Mouse (Mus musculus) liver, postnatal 0 days (tissue): ENCODE measurements around the gene Capn7. TPM values are rescaled to one million over a fixed set of nuclear protein-coding genes. Genes with fewer than 3 reads are reported as not detected.

Source experiments
- ATAC-seq: fragments of 200-750 bp; cut with Nextera tagmentation; 2 replicates; pipeline ENCODE4 v1.8.0; 2017; ENCODE audit warnings: mild to moderate bottlenecking, moderate library complexity
- DNase-seq: peaks from one replicate; pipeline ENCODE4 v3.0.0-alpha.2; 2016
- H3K27ac ChIP-seq: fragments of 300-500 bp; sonication (generic); 2 replicates; pipeline ENCODE4 v1.5.1; 2014; ENCODE audit warnings: antibody characterized with exemption, moderate library complexity, mild to moderate bottlenecking, low read depth
- H3K27me3 ChIP-seq: fragments of 300-500 bp; sonication (generic); 2 replicates; pipeline ENCODE4 v1.6.1; 2014; ENCODE audit warnings: low read length, control low read depth, mixed read lengths; ENCODE audit not compliant: insufficient read depth
- H3K36me3 ChIP-seq: fragments of 300-500 bp; sonication (generic); replicated peaks from 2 replicates; pipeline ENCODE4 v1.6.1; 2014; ENCODE audit warnings: mild to moderate bottlenecking, control low read depth, low read length, moderate library complexity, mixed read lengths; ENCODE audit not compliant: insufficient read depth
- H3K4me1 ChIP-seq: fragments of 300-500 bp; sonication (generic); 2 replicates; pipeline ENCODE4 v1.6.1; 2014; ENCODE audit warnings: antibody characterized with exemption, mild to moderate bottlenecking, control low read depth; ENCODE audit not compliant: insufficient read depth
- H3K4me2 ChIP-seq: fragments of 300-500 bp; sonication (generic); 2 replicates; pipeline ENCODE4 v1.6.1; 2014; ENCODE audit warnings: low read depth, mild to moderate bottlenecking, low read length, moderate library complexity, mixed read lengths
- H3K4me3 ChIP-seq: fragments of 300-500 bp; sonication (generic); 2 replicates; pipeline ENCODE4 v1.5.1; 2014; ENCODE audit warnings: low read depth, low read length
- H3K9ac ChIP-seq: fragments of 300-500 bp; sonication (generic); replicated peaks from 2 replicates; pipeline ENCODE4 v1.6.1; 2014; ENCODE audit warnings: mild to moderate bottlenecking, moderate library complexity
- H3K9me3 ChIP-seq: fragments of 300-500 bp; sonication (generic); 2 replicates; pipeline ENCODE4 v1.6.1; 2016; ENCODE audit warnings: mild to moderate bottlenecking, control low read depth, low read length, mixed read lengths
- CTCF ChIP-seq: sonication (generic); IDR thresholded peaks from 2 replicates; pipeline ENCODE4 v1.5.1; 2016; ENCODE audit warnings: antibody characterized with exemption, low read depth
- EP300 ChIP-seq: IDR thresholded peaks from 2 replicates; pipeline ENCODE4 v1.6.1; 2016; ENCODE audit warnings: antibody characterized with exemption, low read depth, mild to moderate bottlenecking
- WGBS: fragments of 180-500 bp; shearing (Covaris S2); extraction: QIAGEN DNeasy Blood & Tissue Kit; methylation state at CpG from one replicate; pipeline ENCODE4 v1.1.7; 2014; ENCODE audit not compliant: insufficient replicate concordance; 5-methylcytosine and 5-hydroxymethylcytosine counted together
- polyA plus RNA-seq: library from polyadenylated mRNA; unstranded; fragments of >200 nt; fragmentation: Nextera tagmentation; extraction: Ambion mirVana; gene quantifications from 2 replicates; pipeline ENCODE4 v1.2.1, GENCODE M21; 2015

The Capn7 gene
- polyA plus RNA-seq, 1 experiment from 2014 or later = 12.4 TPM

DNA sequence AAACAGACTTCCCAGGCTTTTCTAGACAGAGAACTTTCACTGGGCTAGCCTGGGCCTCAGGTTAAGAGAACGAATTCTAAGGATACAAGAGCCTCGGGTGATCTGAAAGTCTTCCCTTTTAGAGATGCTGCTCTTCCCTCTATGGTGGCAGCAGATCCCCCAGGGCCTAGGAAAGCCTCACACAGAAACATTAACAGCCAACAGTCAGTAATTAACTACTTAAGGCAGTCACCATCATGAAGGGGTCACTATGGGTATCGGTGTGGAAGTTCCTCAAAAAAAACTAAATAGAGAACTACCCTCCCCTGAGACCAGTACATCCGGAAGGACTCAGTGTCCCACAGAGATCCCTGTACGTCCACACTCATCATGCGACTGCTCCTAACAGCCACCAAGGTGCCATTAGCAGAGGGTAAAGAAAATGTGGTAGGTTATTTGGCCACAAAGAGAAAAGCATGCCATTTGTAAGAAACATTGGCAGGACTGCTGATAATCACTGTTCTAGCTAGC, 65.5 kb downstream of the Capn7 start:
- TF ChIP-seq EP300 = no peak
- no peak for TF ChIP-seq CTCF
- no peak overlapping the region for H3K9ac ChIP-seq
- H3K27me3 ChIP-seq = no peaks in the 10 kb centered on the region
- H3K36me3 ChIP-seq = peaks cover 22% of the 10 kb centered on the region
- H3K4me3 ChIP-seq = no peak overlapping the region
- H3K9me3 ChIP-seq = no peaks in the 10 kb centered on the region
- WGBS = 55% methylated on average over 6 of the region's 6 CpGs
- peaks cover 57% of the 10 kb centered on the region for H3K4me1 ChIP-seq
- no peak overlapping the region for H3K4me2 ChIP-seq
- peak overlapping the region; percentile 46 for H3K27ac ChIP-seq
- ATAC-seq = peak; percentile 26; the same call in 1 of the 2 replicates
- DNase-seq = no peak

DNA sequence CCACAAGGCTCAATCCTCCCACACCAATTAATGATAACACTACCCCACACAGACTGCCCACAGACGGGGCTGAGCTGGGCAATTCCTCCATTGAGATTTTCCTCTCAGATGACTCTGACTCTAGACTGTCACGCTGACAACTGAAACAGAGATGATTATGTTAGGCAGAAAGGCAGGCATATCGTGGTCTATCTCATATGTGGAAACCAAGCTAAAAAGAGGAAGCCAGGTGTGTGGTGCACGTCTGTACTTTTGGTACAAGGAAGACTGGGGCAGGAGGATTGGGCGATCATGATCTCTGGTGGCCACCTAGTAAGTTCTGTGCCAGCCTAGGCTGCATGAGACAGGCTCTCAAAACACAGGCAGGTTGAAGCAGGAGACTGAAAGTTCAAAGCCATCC, 66.3 kb downstream of the Capn7 start:
- DNase-seq (no peak), ATAC-seq (no peak)
- H3K4me1 ChIP-seq = peaks cover 58% of the 10 kb centered on the region
- H3K4me2 ChIP-seq = no peak overlapping the region
- no peak overlapping the region for H3K4me3 ChIP-seq
- peak overlapping the region; percentile 46 for H3K27ac ChIP-seq
- peaks cover 26% of the 10 kb centered on the region for H3K36me3 ChIP-seq
- H3K9ac ChIP-seq = no peak overlapping the region
- 41% methylated on average over 5 of the region's 5 CpGs for WGBS
- TF ChIP-seq EP300 (no peak), CTCF (no peak)
- no peaks in the 10 kb centered on the region for H3K27me3 ChIP-seq
- H3K9me3 ChIP-seq = no peaks in the 10 kb centered on the region

DNA sequence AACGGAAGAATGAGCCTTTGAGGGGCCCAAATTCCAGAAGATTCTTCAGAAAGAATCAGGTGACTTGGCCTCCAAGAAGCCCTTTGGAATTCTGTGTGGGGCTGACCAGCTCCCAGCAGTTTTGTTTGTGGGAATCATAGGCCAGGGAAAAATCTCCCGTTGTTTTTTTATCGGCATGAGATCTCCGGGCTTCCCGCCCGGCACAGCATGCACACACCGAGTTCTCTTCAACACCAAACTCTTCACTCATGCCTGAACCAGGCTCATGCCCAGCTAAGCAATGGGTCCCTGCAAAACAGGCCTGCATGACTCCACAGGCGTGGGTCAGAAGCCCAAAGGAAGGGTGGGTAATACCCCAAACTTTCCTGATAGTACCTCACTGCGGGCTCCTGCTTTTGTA, 67.1 kb downstream of the Capn7 start:
- ATAC-seq = no peak

DNA sequence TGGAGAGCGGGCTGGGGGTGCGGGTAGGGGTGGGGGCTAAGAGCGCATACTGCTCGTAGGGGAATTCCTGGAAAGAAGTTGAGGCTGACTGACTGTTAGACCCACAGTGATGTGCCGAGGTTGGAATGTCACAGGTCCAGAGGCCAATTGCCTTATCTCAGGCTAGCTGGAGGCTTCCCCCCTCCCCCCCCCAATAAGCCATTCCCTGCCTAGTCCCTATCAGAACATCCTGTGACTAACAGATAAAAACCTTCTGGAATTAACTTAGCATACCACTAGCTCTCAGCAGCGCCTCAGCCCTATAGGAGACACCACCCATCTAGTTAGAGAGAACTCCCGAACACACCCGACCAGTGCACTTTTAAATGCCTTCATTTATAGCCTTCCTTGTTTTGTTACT, 67.6 kb downstream of the Capn7 start:
- no peak overlapping the region for H3K4me3 ChIP-seq
- H3K27ac ChIP-seq = peak overlapping the region; percentile 57

More for the DNA sequence above, 67.1 kb downstream of the Capn7 start:
- peaks cover 64% of the 10 kb centered on the region for H3K4me1 ChIP-seq
- no peak for TF ChIP-seq CTCF
- TF ChIP-seq EP300 = no peak
- peak overlapping the region; percentile 40 for H3K4me2 ChIP-seq
- 67% methylated on average over 9 of the region's 9 CpGs for WGBS
- H3K36me3 ChIP-seq = peaks cover 24% of the 10 kb centered on the region
- H3K9me3 ChIP-seq = no peaks in the 10 kb centered on the region
- H3K27me3 ChIP-seq = no peaks in the 10 kb centered on the region
- no peak overlapping the region for H3K9ac ChIP-seq
- H3K27ac ChIP-seq = peak overlapping the region; percentile 57
- no peak overlapping the region for H3K4me3 ChIP-seq
- no peak for DNase-seq

DNA sequence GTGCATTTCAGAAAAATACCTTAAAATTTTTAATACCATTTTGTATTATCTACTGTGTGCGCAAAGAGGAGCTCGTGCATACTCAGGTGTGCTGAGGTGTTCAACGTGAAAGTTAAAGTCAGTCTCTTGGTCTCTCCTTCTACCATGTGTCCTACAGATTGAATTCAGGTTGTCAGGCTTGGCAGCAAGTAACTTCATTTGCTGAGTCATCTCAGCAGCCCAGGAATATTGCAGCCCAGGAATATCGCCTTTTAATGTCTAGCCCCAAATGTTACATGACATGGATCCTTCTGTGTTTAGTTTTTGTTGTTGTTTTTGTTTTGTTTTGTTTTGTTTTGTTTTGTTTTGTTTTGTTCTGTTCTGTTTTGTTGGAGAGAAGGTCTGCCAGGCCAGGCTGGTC, 68.2 kb downstream of the Capn7 start:
- WGBS = 78% methylated on average over 4 of the region's 4 CpGs
- no peak overlapping the region; the same call in 1 of the 2 replicates for H3K27ac ChIP-seq

More for the DNA sequence above, 67.6 kb downstream of the Capn7 start:
- peaks cover 23% of the 10 kb centered on the region for H3K36me3 ChIP-seq
- TF ChIP-seq CTCF (no peak), EP300 (peak; percentile 77)
- 33% methylated on average over 8 of the region's 8 CpGs for WGBS
- peaks cover 68% of the 10 kb centered on the region for H3K4me1 ChIP-seq
- ATAC-seq = peak; percentile 60
- H3K9me3 ChIP-seq = no peaks in the 10 kb centered on the region
- DNase-seq = peak; percentile 50
- H3K9ac ChIP-seq = no peak overlapping the region
- no peaks in the 10 kb centered on the region for H3K27me3 ChIP-seq
- peak overlapping the region; percentile 40 for H3K4me2 ChIP-seq

DNA sequence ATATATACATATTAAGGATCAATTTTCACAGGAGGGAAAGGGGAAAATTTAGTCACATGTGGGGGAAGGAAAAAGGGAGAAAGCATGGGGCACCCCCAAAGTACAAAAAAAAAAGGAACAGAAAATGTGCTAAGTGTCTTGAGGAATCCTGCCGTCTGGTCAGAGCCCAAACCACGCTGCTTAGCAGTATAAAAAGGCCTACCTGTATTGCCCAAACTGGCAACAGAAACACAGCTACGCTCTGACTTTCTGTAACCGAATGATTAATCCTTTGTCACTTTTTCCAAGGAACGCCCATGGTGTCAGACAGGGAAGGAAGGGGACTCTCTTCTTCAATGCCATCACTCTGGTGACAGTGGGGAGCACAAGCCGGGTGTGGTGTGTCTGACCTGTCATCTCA, 69.2 kb downstream of the Capn7 start:
- Histone ChIP-seq H3K9me3 (no peaks in the 10 kb centered on the region), H3K4me3 (no peak overlapping the region), H3K27ac (no peak overlapping the region), H3K27me3 (no peaks in the 10 kb centered on the region), H3K4me1 (peaks cover 83% of the 10 kb centered on the region), H3K4me2 (no peak overlapping the region), H3K36me3 (peaks cover 18% of the 10 kb centered on the region), H3K9ac (no peak overlapping the region)
- no peak for TF ChIP-seq EP300
- TF ChIP-seq CTCF = no peak
- WGBS = 66% methylated on average over 6 of the region's 6 CpGs
- ATAC-seq (no peak), DNase-seq (no peak)

More for the DNA sequence above, 68.2 kb downstream of the Capn7 start:
- ATAC-seq = no peak
- Histone ChIP-seq H3K36me3 (peaks cover 23% of the 10 kb centered on the region), H3K9me3 (no peaks in the 10 kb centered on the region), H3K9ac (no peak overlapping the region), H3K4me1 (peaks cover 75% of the 10 kb centered on the region), H3K4me2 (0 out of 2 replicates have a peak overlapping the region, but pooled peaks have one; percentile 40), H3K27me3 (no peaks in the 10 kb centered on the region), H3K4me3 (no peak overlapping the region)
- TF ChIP-seq CTCF (no peak), EP300 (no peak)
- DNase-seq = no peak
